Mouse (Mus musculus): ENCODE measurements around the gene Fat3.

- no peak for TF ChIP-seq CTCF (IDR thresholded peaks at IDR 0.05; ENCODE audit: control insufficient read depth, insufficient read depth, low read length)
- no peak for TF ChIP-seq POLR2A (IDR thresholded peaks at IDR 0.05; ENCODE audit: borderline replicate concordance, control insufficient read depth, low read depth, low read length)
Measured at GRCm38 (mm10) chr9:15962886-15963285, 538.2 kb downstream of the Fat3 start.

Measured in bone marrow, adult 2 months (tissue).